Mouse (Mus musculus) adrenal gland, postnatal 36 days (tissue): Measurements from ENCODE around the gene Mrpl2. TPM values are rescaled to one million over a fixed set of nuclear protein-coding genes. Genes with fewer than 3 reads are reported as not detected.
A peak's percentile ranks its signal among the peaks of the same experiment; 100 is the strongest.

Experiments
- DNase-seq, 2 experiments: peaks; one replicate each; pipeline ENCODE4 v3.0.0; 2021; ENCODE audit warnings: mixed read lengths in 1 of 2
- total RNA-seq, 2 experiments: library from RNA; stranded (reverse); gene quantifications; 2 replicates each; pipeline ENCODE4 v1.2.3; 2021

The Mrpl2 gene
- total RNA-seq, 2 experiments from 2014 or later = 92.6 to 114 TPM

GRCm38 (mm10) chr17:46662730-46663129, 16.7 kb downstream of the Mrpl2 start:
- DNase-seq = no peak

GRCm38 (mm10) chr17:46667712-46668111, 21.7 kb downstream of the Mrpl2 start:
- peak; percentile 44 to 53 for DNase-seq

- no peak for DNase-seq
These were observed 23.9 kb downstream of the Mrpl2 start for GRCm38 (mm10) chr17:46669911-46670310.

GRCm38 (mm10) chr17:46673850-46674529, 28.0 kb downstream of the Mrpl2 start, which contains the start of gene Rrp36:
Gene Rrp36 (minus strand): TSS chr17:46674352.
- DNase-seq = peak; percentile 95

- peak in 1 of 2 experiments; percentile 20 for DNase-seq
These were observed 28.7 kb downstream of the Mrpl2 start for GRCm38 (mm10) chr17:46674530-46675283.

GRCm38 (mm10) chr17:46678416-46678815, 32.4 kb downstream of the Mrpl2 start, which contains the start of gene Mea1:
Gene Mea1 (plus strand): TSS chr17:46678793.
- no peak for DNase-seq

- DNase-seq = no peak
These were observed 32.9 kb downstream of the Mrpl2 start for GRCm38 (mm10) chr17:46678911-46679310.

- DNase-seq = peak; percentile 43 to 61
These were observed 34.1 kb downstream of the Mrpl2 start for GRCm38 (mm10) chr17:46679843-46680759.

- DNase-seq = peak; percentile 98 to 99
These were observed 34.8 kb downstream of the Mrpl2 start, which contains the start of gene Klhdc3 for GRCm38 (mm10) chr17:46680760-46681373. Gene Klhdc3 (minus strand): TSS chr17:46680914.

- DNase-seq = no peak
These were observed 35.6 kb downstream of the Mrpl2 start for GRCm38 (mm10) chr17:46681466-46682118.

- DNase-seq = no peak
These were observed 36.8 kb downstream of the Mrpl2 start for GRCm38 (mm10) chr17:46682654-46683389.

- no peak for DNase-seq
These were observed 39.9 kb downstream of the Mrpl2 start for GRCm38 (mm10) chr17:46685913-46686312.

- DNase-seq = no peak
These were observed 44.6 kb downstream of the Mrpl2 start for GRCm38 (mm10) chr17:46690665-46691064.

GRCm38 (mm10) chr17:46691390-46691789, 45.4 kb downstream of the Mrpl2 start:
- no peak for DNase-seq

GRCm38 (mm10) chr17:46694517-46695063, 48.6 kb downstream of the Mrpl2 start:
- no peak for DNase-seq

- peak in 1 of 2 experiments; percentile 31 for DNase-seq
These were observed 52.5 kb downstream of the Mrpl2 start for GRCm38 (mm10) chr17:46698515-46698914.

- DNase-seq = no peak
These were observed 53.2 kb downstream of the Mrpl2 start for GRCm38 (mm10) chr17:46699245-46699644.
